Mouse (Mus musculus) left cerebral cortex, postnatal 25 days (tissue): ENCODE data around the gene Katna1. TPM values are rescaled to one million over a fixed set of nuclear protein-coding genes. Genes with fewer than 3 reads are reported as not detected.

Experiments used
- DNase-seq, 2 experiments: peaks; one replicate each; pipeline ENCODE4 v3.0.0; 2022; ENCODE audit warnings: low spot score in 2 of 2, mixed read lengths in 1 of 2
- intact Hi-C: fragments of 180-260 bp; cut with DNase I; formaldehyde crosslinking; loops from one replicate; pipeline ENCODE4 v1.15.1; 2025
- total RNA-seq, 2 experiments: library from RNA; stranded (reverse); gene quantifications; 2 replicates each; pipeline ENCODE4 v1.2.3; 2021

The Katna1 gene
- total RNA-seq, 2 experiments from 2014 or later, result 15.6 to 16.3 TPM

DNA sequence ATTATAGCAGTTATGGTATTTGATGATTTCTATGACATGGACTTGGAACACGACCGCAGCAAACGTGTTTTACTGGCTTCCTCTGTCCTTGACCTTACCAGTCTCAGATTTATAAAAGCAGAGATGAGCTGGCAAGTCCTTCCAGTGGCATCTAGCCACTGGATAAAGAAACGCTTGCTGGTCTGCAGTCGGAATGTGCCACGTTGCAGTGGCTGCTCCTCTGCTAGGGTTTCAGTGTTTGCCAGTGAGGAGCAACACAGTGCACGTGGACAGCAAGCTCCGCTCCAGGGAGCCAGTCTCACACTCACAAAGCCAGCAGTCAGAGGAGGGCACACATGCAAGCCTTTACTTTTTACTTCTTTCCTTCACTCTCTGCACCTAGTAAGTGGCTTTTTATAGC, 49.6 kb downstream of the Katna1 start:
- DNase-seq, result no peak
- intact Hi-C loops, result no loop called here

DNA sequence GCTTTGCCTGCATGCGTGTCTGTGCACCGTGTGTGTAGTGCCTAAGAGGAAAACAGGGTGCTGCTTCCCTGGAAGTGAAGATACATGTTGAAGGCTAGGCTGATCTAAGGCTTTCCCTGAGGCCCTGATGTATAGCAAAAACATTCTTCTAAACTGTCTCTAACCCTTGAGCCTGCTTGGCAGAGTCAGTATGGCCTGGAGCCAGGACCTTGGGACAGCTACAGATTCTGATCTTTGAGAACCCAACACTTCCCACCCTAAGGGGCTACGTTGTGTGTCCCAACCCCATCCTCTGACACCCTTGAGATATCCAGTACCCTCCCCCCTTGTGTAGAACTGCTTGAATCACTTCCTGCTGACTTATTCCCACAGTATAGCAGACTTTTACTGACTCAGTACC, 52.6 kb downstream of the Katna1 start:
- no peak for DNase-seq
- intact Hi-C loops, result no loop called here

DNA sequence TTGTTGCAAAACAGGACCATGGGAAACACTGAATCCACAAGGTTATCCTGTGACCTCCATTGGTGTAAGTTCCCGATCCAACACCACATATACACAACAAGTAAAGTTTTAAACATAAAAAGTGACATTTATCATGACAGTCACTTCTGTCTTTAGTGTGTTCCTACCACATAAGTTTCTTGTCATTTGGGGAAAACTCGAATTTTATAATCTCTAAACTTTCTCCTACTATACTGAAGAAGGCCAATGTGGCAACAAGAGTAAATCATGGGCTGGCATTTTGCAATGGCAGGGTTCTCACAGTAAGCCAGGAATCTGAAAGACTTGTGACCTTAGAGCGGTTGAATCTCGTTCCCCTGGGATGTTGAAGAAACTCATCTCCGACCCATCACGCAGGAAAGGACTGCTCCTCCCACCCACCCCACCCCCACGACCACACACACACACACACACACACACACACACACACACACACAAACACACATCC, 54.0 kb downstream of the Katna1 start:
- no peak for DNase-seq
- intact Hi-C loops, result no loop called here

DNA sequence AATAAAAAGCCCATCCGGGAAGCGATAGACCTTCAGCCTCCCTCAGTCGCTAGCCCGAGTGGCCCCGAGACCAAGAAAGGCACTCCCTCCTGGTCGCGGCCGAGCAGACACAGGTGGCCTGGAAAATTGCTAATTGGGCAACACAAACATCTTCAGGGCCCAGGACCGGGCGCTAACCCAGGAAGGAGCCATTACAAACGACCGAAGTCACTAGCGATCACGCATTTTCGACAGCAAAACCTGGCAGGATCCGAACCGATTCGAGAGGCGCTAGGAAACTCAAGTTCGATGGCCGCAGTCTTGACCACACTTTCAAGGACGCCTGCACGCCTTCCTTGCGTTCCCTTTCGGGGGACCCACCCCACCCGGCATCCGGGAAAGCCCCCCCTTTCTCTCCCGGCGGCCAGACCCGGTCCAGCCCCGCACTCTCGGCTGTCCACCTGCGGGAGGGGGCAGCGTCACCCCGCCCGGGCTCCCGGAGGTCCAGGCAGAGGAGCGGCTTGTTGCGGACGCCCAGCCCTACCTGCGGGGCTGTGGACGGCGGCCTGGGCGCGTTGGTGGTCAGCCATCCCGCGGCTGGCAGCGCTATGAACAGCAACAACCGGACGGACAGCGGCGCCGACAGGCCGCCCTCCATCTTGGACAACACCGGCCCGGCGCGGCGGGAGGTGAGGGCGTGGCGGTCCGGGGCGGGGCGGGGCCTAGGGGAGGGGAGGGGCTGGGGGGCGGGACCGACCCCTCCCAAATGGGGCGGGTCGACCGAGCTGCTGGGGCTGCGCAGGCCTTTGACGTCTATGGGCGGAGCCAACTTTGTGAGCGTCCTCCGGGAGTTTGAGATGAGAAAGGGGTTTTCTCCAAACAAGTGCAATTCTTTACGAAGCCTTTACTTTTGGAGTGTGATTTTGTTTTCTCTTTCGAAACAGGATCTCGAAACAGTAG, 54.7 kb downstream of the Katna1 start:
- peak; percentile 83 to 89 for DNase-seq
- intact Hi-C loops, result no loop called here

DNA sequence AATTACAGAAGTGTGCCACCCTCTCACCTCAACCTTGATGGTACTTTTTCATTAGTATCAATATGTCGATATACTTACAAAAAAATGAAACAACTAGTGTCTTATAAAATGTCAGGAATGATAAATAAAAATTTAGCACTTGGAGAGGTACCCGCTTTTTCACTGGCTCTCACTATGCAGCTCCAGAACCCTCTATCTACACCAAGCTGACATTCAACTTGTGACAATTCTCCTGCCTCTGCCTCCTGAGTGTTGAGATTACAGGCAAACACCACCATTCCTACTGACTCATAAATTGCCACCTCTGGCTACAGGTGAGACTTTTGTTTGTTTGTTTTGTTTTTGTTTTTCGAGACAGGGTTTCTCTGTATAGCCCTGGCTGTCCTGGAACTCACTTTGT, 55.4 kb downstream of the Katna1 start:
- no peak for DNase-seq
- intact Hi-C loops, result no loop called here

DNA sequence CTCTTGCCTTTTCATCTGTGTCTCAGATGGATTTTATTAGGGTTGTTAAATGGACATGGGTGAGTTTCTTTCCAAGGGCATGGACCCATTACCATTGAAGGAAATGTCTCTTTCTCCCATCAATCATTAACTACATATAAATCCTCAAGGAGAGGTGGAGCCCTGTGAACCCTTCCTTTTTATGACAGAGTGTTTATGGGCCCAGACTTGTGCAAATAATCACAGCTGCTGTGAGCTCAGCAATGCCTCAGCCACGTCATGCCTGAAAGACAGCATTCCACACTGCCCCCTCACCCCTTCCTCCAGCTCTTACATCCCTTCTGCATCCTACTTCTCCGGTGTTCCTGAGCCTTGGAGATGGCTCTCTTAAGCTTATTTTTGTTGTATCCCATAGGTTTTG, 61.5 kb downstream of the Katna1 start:
- DNase-seq, result no peak

DNA sequence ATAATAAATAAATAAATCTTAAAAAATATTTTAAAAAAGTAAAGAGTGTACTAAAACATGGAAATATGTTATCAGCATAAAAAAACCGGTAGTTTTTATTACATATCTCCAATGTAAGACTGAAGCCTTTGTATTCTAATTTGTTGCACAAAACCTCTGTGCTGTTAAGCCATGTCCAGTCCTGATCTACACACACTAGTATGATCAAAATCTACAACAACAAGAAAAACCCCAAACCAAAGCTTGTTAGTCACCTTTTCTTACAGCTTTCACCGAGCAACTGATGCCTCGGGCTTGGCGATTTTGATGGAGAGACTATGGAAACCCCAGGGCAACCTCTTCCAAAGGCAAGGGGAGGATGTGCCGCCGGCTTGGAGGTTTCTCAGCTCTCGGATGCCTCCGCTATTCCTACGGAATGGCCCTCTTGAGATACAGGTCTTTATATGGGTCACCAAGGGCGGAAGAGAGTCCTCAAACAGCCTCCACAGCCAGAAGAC, 66.5 kb downstream of the Katna1 start:
- intact Hi-C loops, result no loop called here
- no peak for DNase-seq

More for the DNA sequence above, 61.5 kb downstream of the Katna1 start:
- intact Hi-C loops, result no loop called here

DNA sequence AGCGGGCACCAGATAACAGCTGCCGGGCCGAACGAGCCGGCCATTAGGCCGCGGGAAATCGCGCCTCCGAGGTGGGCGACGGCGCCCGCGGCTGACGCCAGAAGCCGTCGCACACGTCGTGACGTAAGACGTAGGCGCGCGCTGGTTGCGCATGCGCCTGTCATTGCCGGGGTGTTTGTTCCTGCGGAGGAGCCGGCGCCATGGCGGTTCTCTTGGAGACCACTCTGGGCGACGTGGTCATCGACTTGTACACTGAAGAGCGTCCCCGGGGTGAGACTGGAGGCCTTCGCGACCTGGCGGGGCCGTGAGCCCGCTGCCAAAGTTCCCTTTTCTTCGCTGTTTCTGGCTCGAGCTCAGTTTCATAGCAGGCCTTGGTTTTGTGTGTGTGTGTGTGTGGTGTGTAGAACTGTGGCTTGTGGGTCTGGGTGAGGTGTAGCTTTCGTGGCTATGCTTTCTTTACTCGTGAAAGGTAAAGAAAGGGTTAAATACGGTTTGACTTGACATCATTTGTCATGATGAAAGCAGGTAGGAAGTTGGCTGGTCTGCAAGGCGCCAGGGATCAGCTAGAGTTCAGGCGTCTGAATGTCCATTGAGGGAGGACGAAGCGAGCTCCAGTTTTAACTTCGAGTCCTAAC, 67.1 kb downstream of the Katna1 start, which contains the start of the genes Ginm1 and Ppil4:
TSS of gene Ginm1 (minus strand) at position 74 of the 635 bp plus-strand sequence.
TSS of gene Ppil4 (plus strand) at position 141 of the 635 bp plus-strand sequence.
- intact Hi-C loops, result no loop called here
- peak; percentile 93 for DNase-seq

DNA sequence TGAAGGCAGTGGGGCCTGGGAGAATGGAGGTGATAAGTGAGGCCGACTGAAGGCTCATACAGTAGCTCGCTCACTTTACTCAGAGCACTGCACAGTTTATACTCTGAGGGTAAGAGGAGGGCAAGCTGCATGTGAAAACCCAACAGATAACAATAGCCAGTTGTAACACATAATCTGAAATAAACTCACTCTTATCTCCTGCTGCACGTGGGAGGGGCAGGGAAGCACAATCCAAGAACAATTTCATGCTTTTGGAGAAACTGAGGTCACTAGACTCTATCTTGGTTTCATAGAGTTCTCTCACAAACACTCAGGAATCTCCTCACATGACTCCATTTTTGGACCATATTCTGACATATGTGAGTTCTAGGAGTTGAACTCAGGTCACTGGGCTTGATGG, 75.5 kb downstream of the Katna1 start:
- intact Hi-C loops, result loop anchor here (10.0 kb wide), 1 partner anchor 714 kb away; the partner anchor contains the start of gene Ust

DNA sequence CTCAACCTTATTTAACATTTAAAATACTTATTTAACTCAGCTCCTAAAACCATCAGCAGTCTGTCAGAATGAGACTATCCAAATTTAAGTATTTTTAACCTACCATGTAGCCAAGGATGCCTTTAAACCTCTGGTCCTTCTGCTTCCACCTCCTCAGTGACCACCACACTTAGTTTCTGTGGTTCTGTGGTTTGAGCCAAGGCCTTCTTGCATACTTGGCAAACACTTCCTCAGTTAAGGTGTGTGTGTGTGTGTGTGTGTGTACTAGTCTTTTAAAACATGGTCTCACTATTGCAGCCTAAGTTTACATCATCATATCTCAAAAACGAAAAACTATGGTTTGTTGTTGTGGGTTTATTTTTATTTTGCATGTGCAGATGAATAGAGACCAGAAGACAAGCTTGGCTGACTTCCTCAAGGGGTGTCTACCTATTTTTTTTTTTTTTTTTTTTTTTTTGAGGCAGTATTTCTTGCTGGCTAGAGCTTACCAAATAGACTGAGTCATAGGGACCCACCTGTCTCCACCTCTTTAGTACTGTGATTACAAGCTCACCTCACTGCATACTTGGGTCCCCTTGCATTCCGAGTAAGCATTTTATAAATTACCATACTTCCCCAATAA, 76.8 kb downstream of the Katna1 start:
- intact Hi-C loops, result loop anchor here (10.0 kb wide), 1 partner anchor 712 kb away; the partner anchor contains the start of gene Ust
- no peak for DNase-seq

More for the DNA sequence above, 75.5 kb downstream of the Katna1 start:
- DNase-seq, result no peak

DNA sequence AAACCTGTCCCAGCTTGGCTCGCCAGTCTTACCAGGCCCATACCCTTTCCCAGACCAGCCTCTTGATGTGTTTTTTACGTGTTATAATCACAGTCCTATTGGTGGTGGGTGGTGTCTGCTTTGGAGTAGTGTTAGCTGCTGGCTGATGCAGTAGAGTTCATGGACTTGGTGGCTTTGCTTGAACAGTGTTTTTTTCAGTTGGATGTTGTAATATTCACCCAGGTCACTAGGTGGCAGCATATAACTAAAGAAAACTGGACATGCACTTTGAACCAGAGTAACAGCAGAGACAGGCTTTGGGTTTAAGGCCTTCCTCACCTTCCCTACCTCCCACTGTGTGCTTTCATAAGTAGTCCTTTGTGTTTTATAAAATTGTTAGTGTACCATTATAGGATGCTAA, 84.1 kb downstream of the Katna1 start:
- intact Hi-C loops, result loop anchor here (2.0 to 10.0 kb wide), 3 partner anchors 387 to 705 kb away; partner anchors contain the start of gene Ust
- peak; percentile 68 to 78 for DNase-seq

Other genes starting within 250 kb of the Katna1 start
- gene Lrp11, start 136.2 kb upstream of the Katna1 start, total RNA-seq, result 100 to 1,000 TPM; 144 to 148 TPM
- gene Nup43, start 58.5 kb upstream of the Katna1 start, total RNA-seq, result 1 to 10 TPM; 4.1 to 4.2 TPM
- 100 to 1,000 TPM; 174 to 185 TPM for gene Pcmt1, start 44.9 kb upstream of the Katna1 start, total RNA-seq
- 10 to 100 TPM; 33.7 to 33.9 TPM for gene Lats1, start 44.8 kb upstream of the Katna1 start, total RNA-seq
- 10 to 100 TPM; 15.8 to 19.0 TPM for gene Ginm1, start 66.8 kb downstream of the Katna1 start, total RNA-seq
- gene Ppil4, start 66.9 kb downstream of the Katna1 start, total RNA-seq, result 10 to 100 TPM; 32.9 to 33.7 TPM
- under 1 TPM; 0.11 to 0.14 TPM for gene Zc3h12d, start 106.5 kb downstream of the Katna1 start, total RNA-seq
- 10 to 100 TPM; 53.1 to 54.6 TPM for gene Tab2, start 230.2 kb downstream of the Katna1 start, total RNA-seq